In genomic region chr19:45073871-45074542, GRCm38 (mm10) we compare ENCODE assay signal across 8 mouse cellular contexts. TPM values are rescaled to one million over a fixed set of nuclear protein-coding genes. Genes with fewer than 3 reads are reported as not detected.
DNase-seq lines count a peak whose midpoint lies in the region; ATAC-seq lines count a peak whose summit lies in the region.

No protein-coding gene starts in this region.

- 7% methylated on average over 20 of the region's 20 CpGs for WGBS in forebrain, embryonic 14.5 days
- 8% methylated on average over 20 of the region's 20 CpGs for WGBS in hindbrain, embryonic 15.5 days
- 9% methylated on average over 20 of the region's 20 CpGs for WGBS in limb, embryonic 11.5 days
- 7% methylated on average over 20 of the region's 20 CpGs for WGBS in midbrain, embryonic 11.5 days

- peak overlapping the region; percentile 49 for H3K4me3 ChIP-seq in forebrain, embryonic 14.5 days (ENCODE audit: low read depth, low read length)
- H3K4me3 ChIP-seq in hindbrain, embryonic 15.5 days: peak overlapping the region; percentile 77
- H3K4me3 ChIP-seq in limb, embryonic 11.5 days (ENCODE audit: low read depth, low read length): peak overlapping the region; percentile 55
- H3K4me3 ChIP-seq in midbrain, embryonic 11.5 days (ENCODE audit: low read depth, low read length): peak overlapping the region; percentile 54

- no peaks in the 10 kb centered on the region for H3K9me3 ChIP-seq in forebrain, embryonic 14.5 days (replicated peaks; ENCODE audit: control insufficient read depth, low read length)
- H3K9me3 ChIP-seq in hindbrain, embryonic 15.5 days: no peaks in the 10 kb centered on the region
- H3K9me3 ChIP-seq in limb, embryonic 11.5 days (ENCODE audit: control insufficient read depth, low read length): no peaks in the 10 kb centered on the region
- H3K9me3 ChIP-seq in midbrain, embryonic 11.5 days (ENCODE audit: control insufficient read depth, low read length): no peaks in the 10 kb centered on the region

- no peak overlapping the region for H3K27ac ChIP-seq in forebrain, embryonic 14.5 days (ENCODE audit: low read depth, low read length)
- H3K27ac ChIP-seq in hindbrain, embryonic 15.5 days (replicated peaks): peak overlapping the region; percentile 95
- H3K27ac ChIP-seq in limb, embryonic 11.5 days (replicated peaks; ENCODE audit: low read depth, low read length): peak overlapping the region; percentile 49; the same call in 1 of the 2 replicates
- 0 out of 2 replicates have a peak overlapping the region, but pooled peaks have one; percentile 15 for H3K27ac ChIP-seq in midbrain, embryonic 11.5 days (ENCODE audit: low read depth, low read length)

- peak overlapping the region; percentile 60 for H3K9ac ChIP-seq in forebrain, embryonic 14.5 days (ENCODE audit: low read length)
- H3K9ac ChIP-seq in hindbrain, embryonic 15.5 days: peak overlapping the region; percentile 89
- H3K9ac ChIP-seq in limb, embryonic 11.5 days (ENCODE audit: low read length): peak overlapping the region; percentile 62
- peak overlapping the region; percentile 77 for H3K9ac ChIP-seq in midbrain, embryonic 11.5 days (ENCODE audit: low read length)

- peak; percentile 96 for DNase-seq in NIH3T3 (ENCODE audit: low read depth)
- peak; percentile 72 for DNase-seq in cerebellum, adult 11-12 months
- peak; percentile 94 for DNase-seq in forebrain, embryonic 14.5 days (ENCODE audit: low spot score)
- DNase-seq in limb, embryonic 11.5 days (ENCODE audit: low spot score): peak; percentile 93
- DNase-seq in midbrain, embryonic 11.5 days (ENCODE audit: low spot score, missing footprints): peak; percentile 94
- peak; percentile 70 for DNase-seq in skeletal muscle tissue, adult 2 months (ENCODE audit: low read depth, low spot score)
- peak; percentile 66 for DNase-seq in yolk sac, embryonic 10.5 days (ENCODE audit: low spot score)

- H3K4me1 ChIP-seq in forebrain, embryonic 14.5 days (ENCODE audit: control insufficient read depth, insufficient read depth, low read length): peaks cover 13% of the 10 kb centered on the region
- peaks cover 26% of the 10 kb centered on the region for H3K4me1 ChIP-seq in hindbrain, embryonic 15.5 days (replicated peaks)
- peaks cover 11% of the 10 kb centered on the region for H3K4me1 ChIP-seq in limb, embryonic 11.5 days (ENCODE audit: control insufficient read depth, insufficient read depth, low read length)
- peaks cover 13% of the 10 kb centered on the region for H3K4me1 ChIP-seq in midbrain, embryonic 11.5 days (ENCODE audit: control insufficient read depth, insufficient read depth, low read length)

- H3K4me2 ChIP-seq in forebrain, embryonic 14.5 days (ENCODE audit: low read length): peak overlapping the region; percentile 89
- H3K4me2 ChIP-seq in hindbrain, embryonic 15.5 days: peak overlapping the region; percentile 99
- peak overlapping the region; percentile 76 for H3K4me2 ChIP-seq in limb, embryonic 11.5 days (ENCODE audit: low read depth, severe bottlenecking)
- H3K4me2 ChIP-seq in midbrain, embryonic 11.5 days: peak overlapping the region; percentile 70

- H3K36me3 ChIP-seq in forebrain, embryonic 14.5 days (ENCODE audit: control insufficient read depth, insufficient read depth, low read length): no peaks in the 10 kb centered on the region
- H3K36me3 ChIP-seq in hindbrain, embryonic 15.5 days: no peaks in the 10 kb centered on the region
- no peaks in the 10 kb centered on the region for H3K36me3 ChIP-seq in limb, embryonic 11.5 days (ENCODE audit: control insufficient read depth, insufficient read depth, low read length)
- H3K36me3 ChIP-seq in midbrain, embryonic 11.5 days (ENCODE audit: control insufficient read depth, insufficient read depth, low read length): no peaks in the 10 kb centered on the region

- H3K27me3 ChIP-seq in forebrain, embryonic 14.5 days (replicated peaks; ENCODE audit: control insufficient read depth, insufficient read depth, low read length): peaks cover 40% of the 10 kb centered on the region
- H3K27me3 ChIP-seq in hindbrain, embryonic 15.5 days: peaks cover 45% of the 10 kb centered on the region
- peaks cover 39% of the 10 kb centered on the region for H3K27me3 ChIP-seq in limb, embryonic 11.5 days (ENCODE audit: control insufficient read depth, insufficient read depth, low read length)
- H3K27me3 ChIP-seq in midbrain, embryonic 11.5 days (ENCODE audit: control insufficient read depth, insufficient read depth, low read length): peaks cover 37% of the 10 kb centered on the region

- ATAC-seq in forebrain, embryonic 14.5 days: peak; percentile 61
- ATAC-seq in hindbrain, embryonic 15.5 days (ENCODE audit: low FRiP score, low read depth): peak; percentile 10; the same call in 1 of the 2 replicates
- ATAC-seq in limb, embryonic 11.5 days (ENCODE audit: insufficient number of reproducible peaks, low FRiP score, low TSS enrichment, low read depth): no peak
- ATAC-seq in midbrain, embryonic 11.5 days (ENCODE audit: low FRiP score): peak; percentile 39; the same call in 1 of the 2 replicates

RNA-seq across cellular contexts. Expression of gene Kazald1, which starts 1.0 kb away (rescaled TPM):
- 1.1 TPM in 2 replicates for polyA plus RNA-seq in forebrain, embryonic 14.5 days (2014; fragmentation: Nextera tagmentation; extraction: Ambion mirVana)
- polyA plus RNA-seq in hindbrain, embryonic 15.5 days (2015; fragmentation: Nextera tagmentation; extraction: Ambion mirVana): 2.3 and 2.6 TPM in 2 replicates
- 1.4 and 2.2 TPM in 2 replicates for polyA plus RNA-seq in limb, embryonic 11.5 days (2014; fragmentation: Nextera tagmentation; extraction: Ambion mirVana)
- polyA plus RNA-seq in midbrain, embryonic 11.5 days (2014; fragmentation: Nextera tagmentation; extraction: Ambion mirVana): 0.38 and 0.39 TPM in 2 replicates

RNA-seq across cellular contexts. Expression of gene Sfxn3, which starts 26.7 kb away (rescaled TPM):
- polyA plus RNA-seq in forebrain, embryonic 14.5 days (2014; fragmentation: Nextera tagmentation; extraction: Ambion mirVana): 54.2 and 56.5 TPM in 2 replicates
- 74.7 and 90.5 TPM in 2 replicates for polyA plus RNA-seq in hindbrain, embryonic 15.5 days (2015; fragmentation: Nextera tagmentation; extraction: Ambion mirVana)
- polyA plus RNA-seq in limb, embryonic 11.5 days (2014; fragmentation: Nextera tagmentation; extraction: Ambion mirVana): 11.9 and 12.4 TPM in 2 replicates
- polyA plus RNA-seq in midbrain, embryonic 11.5 days (2014; fragmentation: Nextera tagmentation; extraction: Ambion mirVana): 17.7 and 20.4 TPM in 2 replicates

RNA-seq across cellular contexts. Expression of gene Pdzd7, which starts 28.5 kb away (rescaled TPM):
- 1.1 and 1.8 TPM in 2 replicates for polyA plus RNA-seq in forebrain, embryonic 14.5 days (2014; fragmentation: Nextera tagmentation; extraction: Ambion mirVana)
- 2.6 and 3.2 TPM in 2 replicates for polyA plus RNA-seq in hindbrain, embryonic 15.5 days (2015; fragmentation: Nextera tagmentation; extraction: Ambion mirVana)
- polyA plus RNA-seq in limb, embryonic 11.5 days (2014; fragmentation: Nextera tagmentation; extraction: Ambion mirVana): 0.14 and 0.21 TPM in 2 replicates
- 0.17 and 0.19 TPM in 2 replicates for polyA plus RNA-seq in midbrain, embryonic 11.5 days (2014; fragmentation: Nextera tagmentation; extraction: Ambion mirVana)

RNA-seq across cellular contexts. Expression of gene Lzts2, which starts 59.8 kb away (rescaled TPM):
- polyA plus RNA-seq in forebrain, embryonic 14.5 days (2014; fragmentation: Nextera tagmentation; extraction: Ambion mirVana): 15.3 and 17.2 TPM in 2 replicates
- polyA plus RNA-seq in hindbrain, embryonic 15.5 days (2015; fragmentation: Nextera tagmentation; extraction: Ambion mirVana): 25.4 and 28.7 TPM in 2 replicates
- polyA plus RNA-seq in limb, embryonic 11.5 days (2014; fragmentation: Nextera tagmentation; extraction: Ambion mirVana): 64.4 and 71.7 TPM in 2 replicates
- polyA plus RNA-seq in midbrain, embryonic 11.5 days (2014; fragmentation: Nextera tagmentation; extraction: Ambion mirVana): 35.7 and 44.1 TPM in 2 replicates
